Comparison of ENCODE assay signal across 8 mouse cellular contexts in genomic region chr11:32347607-32348432, GRCm38 (mm10). TPM values are rescaled to one million over a fixed set of nuclear protein-coding genes. Genes with fewer than 3 reads are reported as not detected.
A peak's percentile ranks its signal among the peaks of the same experiment; 100 is the strongest.
DNase-seq lines count a peak whose midpoint lies in the region; ATAC-seq and TF ChIP-seq lines count a peak whose summit lies in the region.

Sh3pxd2b (plus strand) TSS chr11:32347820.

- no peaks in the 10 kb centered on the region for H3K36me3 ChIP-seq in E14TG2a.4 (ENCODE audit: insufficient read depth, low read length)
- H3K36me3 ChIP-seq in heart, embryonic 13.5 days = peaks cover 18% of the 10 kb centered on the region

- under 1% methylated on average over 60 of the region's 86 CpGs for WGBS in heart, embryonic 13.5 days
- WGBS in lung, adult 2 months = under 1% methylated on average over 65 of the region's 86 CpGs
- 2% methylated on average over 77 of the region's 86 CpGs for WGBS in olfactory bulb, adult 2 months

- TF ChIP-seq CTCF in E14TG2a.4 (conservative IDR thresholded peaks at IDR 0.05; ENCODE audit: low read length) = no peak
- TF ChIP-seq CTCF in lung, adult 2 months (IDR thresholded peaks at IDR 0.05; ENCODE audit: insufficient read depth, low read length) = no peak
- TF ChIP-seq CTCF in olfactory bulb, adult 2 months (IDR thresholded peaks at IDR 0.05; ENCODE audit: insufficient read depth, low read depth, low read length) = no peak

- peaks cover 42% of the 10 kb centered on the region for H3K27me3 ChIP-seq in E14TG2a.4 (ENCODE audit: insufficient read depth, low read length)
- peaks cover 7% of the 10 kb centered on the region for H3K27me3 ChIP-seq in heart, embryonic 13.5 days (replicated peaks)

- peak within 1 kb of the TSS; percentile 89 for H3K4me2 ChIP-seq in heart, embryonic 13.5 days

- H3K27ac ChIP-seq in heart, embryonic 13.5 days (replicated peaks) = peak within 1 kb of the TSS; percentile 84
- H3K27ac ChIP-seq in olfactory bulb, adult 2 months (ENCODE audit: insufficient read depth, low read depth, low read length) = peak within 1 kb of the TSS; percentile 2; the same call in 1 of the 2 replicates

- H3K9me3 ChIP-seq in E14TG2a.4 (ENCODE audit: low read length) = no peaks in the 10 kb centered on the region
- no peaks in the 10 kb centered on the region for H3K9me3 ChIP-seq in heart, embryonic 13.5 days

- H3K4me3 ChIP-seq in E14TG2a.4 (replicated peaks; ENCODE audit: low read length) = peak within 1 kb of the TSS; percentile 84
- peak within 1 kb of the TSS; percentile 88 for H3K4me3 ChIP-seq in heart, embryonic 13.5 days
- peak within 1 kb of the TSS; percentile 95 for H3K4me3 ChIP-seq in lung, adult 2 months (replicated peaks; ENCODE audit: extremely low read depth, low read depth, low read length)
- peak within 1 kb of the TSS; percentile 70 for H3K4me3 ChIP-seq in olfactory bulb, adult 2 months (ENCODE audit: insufficient read depth, low read depth, low read length)

- H3K9ac ChIP-seq in heart, embryonic 13.5 days = peak within 1 kb of the TSS; percentile 97

- peak; percentile 59; the same call in 1 of the 2 replicates for TF ChIP-seq POLR2A in lung, adult 2 months (IDR thresholded peaks at IDR 0.05; ENCODE audit: borderline replicate concordance, extremely low read depth, low read depth, low read length)
- peak; percentile 38 for TF ChIP-seq POLR2A in olfactory bulb, adult 2 months (IDR thresholded peaks at IDR 0.05; ENCODE audit: insufficient read depth, low read depth, low read length)

- ATAC-seq in heart, embryonic 13.5 days (ENCODE audit: extremely low read depth, insufficient number of reproducible peaks, low FRiP score, low TSS enrichment) = peak; percentile 58

- H3K4me1 ChIP-seq in E14TG2a.4 (replicated peaks; ENCODE audit: low read depth, low read length) = peaks cover 49% of the 10 kb centered on the region
- H3K4me1 ChIP-seq in heart, embryonic 13.5 days = peaks cover 43% of the 10 kb centered on the region
- peaks cover 5% of the 10 kb centered on the region; the same call in 1 of the 2 replicates for H3K4me1 ChIP-seq in lung, adult 2 months (ENCODE audit: control insufficient read depth, insufficient read depth, low read length)
- peaks cover 17% of the 10 kb centered on the region for H3K4me1 ChIP-seq in olfactory bulb, adult 2 months (ENCODE audit: control insufficient read depth, insufficient read depth, low read length)

- DNase-seq in R1 (ENCODE audit: low read depth, low spot score) = peak; percentile 35
- peak; percentile 48 for DNase-seq in embryo, embryonic 11.5 days (ENCODE audit: low read depth, low spot score)
- peak; percentile 90 for DNase-seq in kidney, postnatal 10 days
- DNase-seq in lung, adult 2 months = peak; percentile 62
- DNase-seq in T-cell, adult 2 months (ENCODE audit: low spot score) = no peak

RNA-seq across cellular contexts. Expression of gene Sh3pxd2b, which starts in this region (rescaled TPM):
- 11.5 and 12.1 TPM in 2 replicates for polyA plus RNA-seq in heart, embryonic 13.5 days (2015; fragmentation: Nextera tagmentation; extraction: Ambion mirVana)
- polyA plus RNA-seq in lung, adult 2 months (2012; rRNA removed) = 8.1 and 10.7 TPM in 2 replicates
- not detected in 2 replicates for polyA plus RNA-seq in olfactory bulb, adult 2 months (2012; ENCODE audit: insufficient read depth, insufficient read length, low replicate concordance, missing spikeins)
